Mouse (Mus musculus) stomach, embryonic 14.5 days (tissue): ENCODE measurements around the gene Tas2r102. TPM values are rescaled to one million over a fixed set of nuclear protein-coding genes. Genes with fewer than 3 reads are reported as not detected.

ENCODE experiments used
- ATAC-seq: fragments of 200-750 bp; cut with Nextera tagmentation; 2 replicates; pipeline ENCODE4 v1.8.0; 2017; ENCODE audit warnings: low read depth, moderate TSS enrichment; ENCODE audit not compliant: insufficient number of reproducible peaks, insufficient read depth, low FRiP score
- H3K27ac ChIP-seq: fragments of 300-500 bp; sonication (generic); 2 replicates; pipeline ENCODE4 v1.5.1; 2014; ENCODE audit warnings: mild to moderate bottlenecking, low read length, moderate library complexity, mixed read lengths
- H3K27me3 ChIP-seq: fragments of 300-500 bp; sonication (generic); 2 replicates; pipeline ENCODE4 v1.6.1; 2014; ENCODE audit warnings: low read length, control low read depth, mixed read lengths; ENCODE audit not compliant: control insufficient read depth, insufficient read depth
- H3K36me3 ChIP-seq: fragments of 300-500 bp; sonication (generic); 2 replicates; pipeline ENCODE4 v1.6.1; 2014; ENCODE audit warnings: mild to moderate bottlenecking, control low read depth, low read length, moderate library complexity, mixed read lengths; ENCODE audit not compliant: control insufficient read depth, insufficient read depth
- H3K4me1 ChIP-seq: fragments of 300-500 bp; sonication (generic); 2 replicates; pipeline ENCODE4 v1.6.1; 2014; ENCODE audit warnings: low read length, control low read depth, mixed read lengths; ENCODE audit not compliant: control insufficient read depth, insufficient read depth
- H3K4me2 ChIP-seq: fragments of 300-500 bp; sonication (generic); replicated peaks from 2 replicates; pipeline ENCODE4 v1.6.1; 2014; ENCODE audit warnings: low read depth, low read length, control low read depth
- H3K4me3 ChIP-seq: fragments of 300-500 bp; sonication (generic); 2 replicates; pipeline ENCODE4 v1.5.1; 2014; ENCODE audit warnings: low read depth, low read length, control low read depth
- H3K9ac ChIP-seq: fragments of 300-500 bp; sonication (generic); replicated peaks from 2 replicates; pipeline ENCODE4 v1.6.1; 2014; ENCODE audit warnings: low read depth, mild to moderate bottlenecking, control low read depth, low read length, moderate library complexity, mixed read lengths
- H3K9me3 ChIP-seq: fragments of 300-500 bp; sonication (generic); 2 replicates; pipeline ENCODE4 v1.6.1; 2016; ENCODE audit warnings: low read depth, low read length, control low read depth; ENCODE audit not compliant: control insufficient read depth
- WGBS: fragments of 180-500 bp; shearing (Covaris S2); extraction: QIAGEN DNeasy Blood & Tissue Kit; methylation state at CpG from one replicate; pipeline ENCODE4 v1.1.7; 2014; 5-methylcytosine and 5-hydroxymethylcytosine counted together
- polyA plus RNA-seq: library from polyadenylated mRNA; unstranded; fragments of >200 nt; fragmentation: Nextera tagmentation; extraction: Ambion mirVana; gene quantifications from 2 replicates; pipeline ENCODE4 v1.2.1, GENCODE M21; 2014

The Tas2r102 gene
- not detected in 2 replicates for polyA plus RNA-seq

GRCm38 (mm10) chr6:132761831-132762230 is at the start of gene Tas2r102:
Tas2r102 (plus strand) TSS chr6:132762131.
- no peak for ATAC-seq
- no peak within 1 kb of the TSS for H3K4me3 ChIP-seq
- H3K4me2 ChIP-seq = no peak within 1 kb of the TSS
- no peaks in the 10 kb centered on the region for H3K36me3 ChIP-seq
- no peak within 1 kb of the TSS for H3K27ac ChIP-seq
- no peaks in the 10 kb centered on the region for H3K4me1 ChIP-seq
- H3K9me3 ChIP-seq = no peaks in the 10 kb centered on the region
- no peak within 1 kb of the TSS for H3K9ac ChIP-seq
- 95% methylated on average over 2 of the region's 2 CpGs for WGBS
- no peaks in the 10 kb centered on the region for H3K27me3 ChIP-seq

- no peaks in the 10 kb centered on the region for H3K36me3 ChIP-seq
- no peaks in the 10 kb centered on the region for H3K4me1 ChIP-seq
- H3K4me3 ChIP-seq = no peak within 1 kb of the TSS
- ATAC-seq = no peak
- no peak within 1 kb of the TSS for H3K4me2 ChIP-seq
- H3K27me3 ChIP-seq = no peaks in the 10 kb centered on the region
- 72% methylated on average over 2 of the region's 2 CpGs for WGBS
- no peaks in the 10 kb centered on the region for H3K9me3 ChIP-seq
- no peak within 1 kb of the TSS for H3K27ac ChIP-seq
- H3K9ac ChIP-seq = no peak within 1 kb of the TSS
Observed at GRCm38 (mm10) chr6:132737935-132738334, 24.0 kb upstream of the Tas2r102 start, which contains the start of gene Tas2r115. Tas2r115 (minus strand) TSS chr6:132738035.

GRCm38 (mm10) chr6:132750206-132750605 is 11.7 kb upstream of the Tas2r102 start:
- Histone ChIP-seq H3K9ac (no peak overlapping the region), H3K4me2 (no peak overlapping the region), H3K27ac (no peak overlapping the region), H3K36me3 (no peaks in the 10 kb centered on the region), H3K9me3 (no peaks in the 10 kb centered on the region), H3K27me3 (no peaks in the 10 kb centered on the region), H3K4me1 (no peaks in the 10 kb centered on the region), H3K4me3 (no peak overlapping the region)
- no peak for ATAC-seq
- 76% methylated on average over 2 of the region's 2 CpGs for WGBS

- H3K9me3 ChIP-seq = no peaks in the 10 kb centered on the region
- WGBS = 85% methylated on average over 1 of the region's 1 CpGs
- ATAC-seq = no peak
Observed at GRCm38 (mm10) chr6:132754430-132754829, 7.5 kb upstream of the Tas2r102 start, which contains the start of gene Tas2r124. Tas2r124 (plus strand) TSS chr6:132754730.

GRCm38 (mm10) chr6:132778062-132778461 is 16.1 kb downstream of the Tas2r102 start, which contains the start of gene Tas2r136:
Tas2r136 (minus strand) TSS chr6:132778162.
- Histone ChIP-seq H3K27me3 (no peaks in the 10 kb centered on the region), H3K4me1 (no peaks in the 10 kb centered on the region), H3K9me3 (no peaks in the 10 kb centered on the region), H3K4me2 (no peak within 1 kb of the TSS), H3K9ac (no peak within 1 kb of the TSS), H3K27ac (no peak within 1 kb of the TSS), H3K4me3 (no peak within 1 kb of the TSS), H3K36me3 (no peaks in the 10 kb centered on the region)
- no peak for ATAC-seq

More at GRCm38 (mm10) chr6:132754430-132754829, 7.5 kb upstream of the Tas2r102 start, which contains the start of gene Tas2r124:
- H3K36me3 ChIP-seq = no peaks in the 10 kb centered on the region
- H3K4me2 ChIP-seq = no peak within 1 kb of the TSS
- H3K4me1 ChIP-seq = no peaks in the 10 kb centered on the region
- no peak within 1 kb of the TSS for H3K9ac ChIP-seq
- no peak within 1 kb of the TSS for H3K27ac ChIP-seq
- H3K4me3 ChIP-seq = no peak within 1 kb of the TSS
- H3K27me3 ChIP-seq = no peaks in the 10 kb centered on the region

- Histone ChIP-seq H3K4me3 (no peak overlapping the region), H3K4me2 (no peak overlapping the region), H3K27me3 (no peaks in the 10 kb centered on the region), H3K27ac (no peak overlapping the region), H3K9ac (no peak overlapping the region), H3K4me1 (no peaks in the 10 kb centered on the region), H3K9me3 (peaks cover 4% of the 10 kb centered on the region; the same call in 1 of the 2 replicates), H3K36me3 (no peaks in the 10 kb centered on the region)
- ATAC-seq = peak; percentile 58; the same call in 1 of the 2 replicates
- WGBS = 13% methylated on average over 1 of the region's 1 CpGs
Observed at GRCm38 (mm10) chr6:132795393-132795792, 33.5 kb downstream of the Tas2r102 start.

- no peak within 1 kb of the TSS for H3K9ac ChIP-seq
- no peak within 1 kb of the TSS for H3K4me2 ChIP-seq
- no peaks in the 10 kb centered on the region for H3K36me3 ChIP-seq
- no peak within 1 kb of the TSS for H3K27ac ChIP-seq
- H3K27me3 ChIP-seq = no peaks in the 10 kb centered on the region
- no peak for ATAC-seq
- H3K4me1 ChIP-seq = no peaks in the 10 kb centered on the region
- no peak within 1 kb of the TSS for H3K4me3 ChIP-seq
- 80% methylated on average over 1 of the region's 1 CpGs for WGBS
- H3K9me3 ChIP-seq = no peaks in the 10 kb centered on the region
Observed at GRCm38 (mm10) chr6:132802518-132802917, 40.6 kb downstream of the Tas2r102 start, which contains the start of gene Tas2r117. Tas2r117 (plus strand) TSS chr6:132802818.
